Mouse (Mus musculus) MEL (cell line): Measurements from ENCODE around the gene Prdm15. TPM values are rescaled to one million over a fixed set of nuclear protein-coding genes. Genes with fewer than 3 reads are reported as not detected.

Source experiments
- DNase-seq: peaks from one replicate; pipeline ENCODE4 v3.0.0; 2011; ENCODE audit warnings: low read depth, low spot score
- H3K27ac ChIP-seq: 2 replicates; pipeline ENCODE4 v1.5.1; 2012; ENCODE audit warnings: low read depth, mild to moderate bottlenecking, control low read depth, low read length, moderate library complexity; ENCODE audit not compliant: control insufficient read depth
- H3K27me3 ChIP-seq, 2 experiments: fragments of 150-350 bp in 1 of 2; sonication (generic) in 1 of 2; 2 replicates each; pipeline ENCODE4 v1.6.1; 2012; ENCODE audit warnings: low read length in 2 of 2, mild to moderate bottlenecking in 2 of 2, improper control_type of control experiment in 1 of 2, moderate library complexity in 1 of 2; ENCODE audit not compliant: insufficient read depth in 2 of 2, control insufficient read depth in 1 of 2
- H3K36me3 ChIP-seq, 2 experiments: 2 replicates each; pipeline ENCODE4 v1.6.1; 2012 to 2014; ENCODE audit warnings: low read length in 2 of 2, improper control_type of control experiment in 1 of 2, inconsistent platforms in 1 of 2, mild to moderate bottlenecking in 1 of 2; ENCODE audit not compliant: insufficient read depth in 2 of 2, control insufficient read depth in 1 of 2
- H3K4me1 ChIP-seq, 2 experiments: fragments of 150-350 bp in 1 of 2; sonication (generic) in 1 of 2; 2 replicates each; pipeline ENCODE4 v1.6.1; 2012; ENCODE audit warnings: low read length in 2 of 2, improper control_type of control experiment in 1 of 2, mild to moderate bottlenecking in 1 of 2; ENCODE audit not compliant: insufficient read depth in 2 of 2, control insufficient read depth in 1 of 2
- H3K4me3 ChIP-seq, 2 experiments: fragments of 150-350 bp in 1 of 2; sonication (generic) in 1 of 2; 2 replicates each; pipeline ENCODE4 v1.5.1; 2012; ENCODE audit warnings: low read depth in 2 of 2, low read length in 2 of 2, mild to moderate bottlenecking in 2 of 2, moderate library complexity in 2 of 2, control low read depth in 1 of 2, improper control_type of control experiment in 1 of 2; ENCODE audit not compliant: control insufficient read depth in 1 of 2, insufficient read depth in 1 of 2
- H3K79me2 ChIP-seq: 2 replicates; pipeline ENCODE4 v1.6.1; 2012; ENCODE audit warnings: mild to moderate bottlenecking, low read length, moderate library complexity; ENCODE audit not compliant: control insufficient read depth, poor library complexity, insufficient read depth
- H3K9ac ChIP-seq: 2 replicates; pipeline ENCODE4 v1.6.1; 2012; ENCODE audit warnings: low read depth, mild to moderate bottlenecking, control low read depth, low read length, moderate library complexity; ENCODE audit not compliant: control insufficient read depth, poor library complexity, severe bottlenecking
- H3K9me3 ChIP-seq: fragments of 150-350 bp; sonication (generic); replicated peaks from 2 replicates; pipeline ENCODE4 v1.6.1; 2012; ENCODE audit warnings: mild to moderate bottlenecking, low read length, improper control_type of control experiment, moderate library complexity; ENCODE audit not compliant: insufficient read depth
- BHLHE40 ChIP-seq: IDR thresholded peaks from 2 replicates; pipeline ENCODE4 v1.6.1; 2012; ENCODE audit warnings: low read depth, mild to moderate bottlenecking, inconsistent platforms, low read length, improper control_type of control experiment, borderline replicate concordance
- CHD1 ChIP-seq: IDR thresholded peaks from 2 replicates; pipeline ENCODE4 v1.6.1; 2012; ENCODE audit warnings: low read depth, mild to moderate bottlenecking, inconsistent platforms, low read length, improper control_type of control experiment
- CHD2 ChIP-seq: IDR thresholded peaks from 2 replicates; pipeline ENCODE4 v1.6.1; 2011; ENCODE audit warnings: low read length, improper control_type of control experiment
- CTCF ChIP-seq, 3 experiments: IDR thresholded peaks in 2 of 3; conservative IDR thresholded peaks in 1 of 3; 2 replicates each; pipeline ENCODE4 v1.5.1; 2011 to 2012; ENCODE audit warnings: low read length in 3 of 3, low read depth in 2 of 3, mild to moderate bottlenecking in 2 of 3, improper control_type of control experiment in 1 of 3, inconsistent platforms in 1 of 3, mixed read lengths in 1 of 3, moderate library complexity in 1 of 3; ENCODE audit not compliant: control insufficient read depth in 1 of 3, insufficient read depth in 1 of 3, poor library complexity in 1 of 3, severe bottlenecking in 1 of 3
- E2F4 ChIP-seq: IDR thresholded peaks from 2 replicates; pipeline ENCODE4 v1.6.1; 2011; ENCODE audit warnings: low read depth, low read length, improper control_type of control experiment, borderline replicate concordance
- EP300 ChIP-seq, 2 experiments: IDR thresholded peaks; 2 replicates each; pipeline ENCODE4 v1.6.1; 2011; ENCODE audit warnings: improper control_type of control experiment in 2 of 2, low read length in 2 of 2, low read depth in 1 of 2, mild to moderate bottlenecking in 1 of 2
- ETS1 ChIP-seq: IDR thresholded peaks from 2 replicates; pipeline ENCODE4 v1.6.1; 2012; ENCODE audit warnings: low read depth, mild to moderate bottlenecking, inconsistent platforms, low read length, improper control_type of control experiment, moderate library complexity
- GABPA ChIP-seq: IDR thresholded peaks from 2 replicates; pipeline ENCODE4 v1.6.1; 2012; ENCODE audit warnings: low read depth, mild to moderate bottlenecking, inconsistent platforms, low read length, improper control_type of control experiment, moderate library complexity
- GATA1 ChIP-seq: IDR thresholded peaks from 2 replicates; pipeline ENCODE4 v1.6.1; 2011; ENCODE audit warnings: low read depth, low read length, improper control_type of control experiment
- HCFC1 ChIP-seq: IDR thresholded peaks from 2 replicates; pipeline ENCODE4 v1.6.1; 2012; ENCODE audit warnings: low read depth, mild to moderate bottlenecking, inconsistent platforms, low read length, improper control_type of control experiment, moderate library complexity
- JUND ChIP-seq: IDR thresholded peaks from 2 replicates; pipeline ENCODE4 v1.6.1; 2011; ENCODE audit warnings: low read depth, mild to moderate bottlenecking, improper control_type of control experiment, low read length
- KAT2A ChIP-seq: conservative IDR thresholded peaks from 2 replicates; pipeline ENCODE4 v1.6.1; 2012; ENCODE audit warnings: low read depth, low read length, improper control_type of control experiment, inconsistent platforms
- MAFK ChIP-seq: IDR thresholded peaks from 2 replicates; pipeline ENCODE4 v1.6.1; 2011; ENCODE audit warnings: low read depth, mild to moderate bottlenecking, low read length, improper control_type of control experiment, borderline replicate concordance
- MAX ChIP-seq: IDR thresholded peaks from 2 replicates; pipeline ENCODE4 v1.6.1; 2011; ENCODE audit warnings: low read length, improper control_type of control experiment
- MAZ ChIP-seq: IDR thresholded peaks from 2 replicates; pipeline ENCODE4 v1.6.1; 2012; ENCODE audit warnings: low read depth, mild to moderate bottlenecking, inconsistent platforms, low read length, improper control_type of control experiment
- MXI1 ChIP-seq: IDR thresholded peaks from 2 replicates; pipeline ENCODE4 v1.6.1; 2011; ENCODE audit warnings: mild to moderate bottlenecking, low read depth, low read length, improper control_type of control experiment
- MYB ChIP-seq: IDR thresholded peaks from 2 replicates; pipeline ENCODE4 v1.6.1; 2011; ENCODE audit warnings: mild to moderate bottlenecking, low read depth, low read length, improper control_type of control experiment
- MYC ChIP-seq: IDR thresholded peaks from 2 replicates; pipeline ENCODE4 v1.6.1; 2011; ENCODE audit warnings: low read depth, mild to moderate bottlenecking, low read length, improper control_type of control experiment, moderate library complexity
- NELFE ChIP-seq: IDR thresholded peaks from 2 replicates; pipeline ENCODE4 v1.6.1; 2011; ENCODE audit warnings: low read depth, low read length, improper control_type of control experiment
- NRF1 ChIP-seq: IDR thresholded peaks from 2 replicates; pipeline ENCODE4 v1.6.1; 2014; ENCODE audit warnings: low read depth, mild to moderate bottlenecking, inconsistent platforms, low read length, improper control_type of control experiment, moderate library complexity; ENCODE audit not compliant: poor library complexity, insufficient read depth, severe bottlenecking
- POLR2A ChIP-seq, 2 experiments: IDR thresholded peaks; 2 replicates each; pipeline ENCODE4 v1.6.1; 2011 to 2012; ENCODE audit warnings: low read length in 2 of 2, mild to moderate bottlenecking in 2 of 2, control low read depth in 1 of 2, improper control_type of control experiment in 1 of 2, low read depth in 1 of 2, moderate library complexity in 1 of 2; ENCODE audit not compliant: control insufficient read depth in 1 of 2, insufficient read depth in 1 of 2, poor library complexity in 1 of 2
- POLR2AphosphoS2 ChIP-seq: IDR thresholded peaks from 2 replicates; pipeline ENCODE4 v1.6.1; 2011; ENCODE audit warnings: low read length, improper control_type of control experiment
- POLR2AphosphoS5 ChIP-seq: IDR thresholded peaks from 2 replicates; pipeline ENCODE4 v1.6.1; 2012; ENCODE audit warnings: low read depth, borderline replicate concordance, mild to moderate bottlenecking, inconsistent platforms, low read length, moderate library complexity, mixed read lengths
- RAD21 ChIP-seq: IDR thresholded peaks from 2 replicates; pipeline ENCODE4 v1.6.1; 2011; ENCODE audit warnings: mild to moderate bottlenecking, low read depth, low read length, improper control_type of control experiment
- RCOR1 ChIP-seq: IDR thresholded peaks from 2 replicates; pipeline ENCODE4 v1.6.1; 2012; ENCODE audit warnings: low read depth, mild to moderate bottlenecking, inconsistent platforms, low read length, improper control_type of control experiment
- SIN3A ChIP-seq: IDR thresholded peaks from 2 replicates; pipeline ENCODE4 v1.6.1; 2012; ENCODE audit warnings: low read length, improper control_type of control experiment, inconsistent platforms
- SMC3 ChIP-seq: IDR thresholded peaks from 2 replicates; pipeline ENCODE4 v1.6.1; 2011; ENCODE audit warnings: low read depth, low read length, improper control_type of control experiment
- TAL1 ChIP-seq: IDR thresholded peaks from 2 replicates; pipeline ENCODE4 v1.6.1; 2012; ENCODE audit warnings: mild to moderate bottlenecking, inconsistent platforms, low read length, moderate library complexity, mixed read lengths
- TBP ChIP-seq: IDR thresholded peaks from 2 replicates; pipeline ENCODE4 v1.8.0; 2011; ENCODE audit warnings: low read depth, low read length, improper control_type of control experiment
- TCF12 ChIP-seq: IDR thresholded peaks from 2 replicates; pipeline ENCODE4 v1.6.1; 2014; ENCODE audit warnings: low read depth, mild to moderate bottlenecking, inconsistent platforms, low read length, improper control_type of control experiment, moderate library complexity
- UBTF ChIP-seq: IDR thresholded peaks from 2 replicates; pipeline ENCODE4 v1.6.1; 2012; ENCODE audit warnings: low read depth, mild to moderate bottlenecking, inconsistent platforms, low read length, improper control_type of control experiment, moderate library complexity, borderline replicate concordance; ENCODE audit not compliant: insufficient read depth
- USF1 ChIP-seq: IDR thresholded peaks from 2 replicates; pipeline ENCODE4 v1.6.1; 2014; ENCODE audit warnings: low read depth, mild to moderate bottlenecking, inconsistent platforms, low read length, improper control_type of control experiment, moderate library complexity
- USF2 ChIP-seq, 2 experiments: IDR thresholded peaks; 2 replicates each; pipeline ENCODE4 v1.6.1; 2011 to 2012; ENCODE audit warnings: improper control_type of control experiment in 2 of 2, low read length in 2 of 2, borderline replicate concordance in 1 of 2, inconsistent platforms in 1 of 2, low read depth in 1 of 2, mild to moderate bottlenecking in 1 of 2; ENCODE audit not compliant: insufficient read depth in 1 of 2
- ZC3H11A ChIP-seq: IDR thresholded peaks from 2 replicates; pipeline ENCODE4 v1.6.1; 2012; ENCODE audit warnings: low read depth, mild to moderate bottlenecking, inconsistent platforms, low read length, improper control_type of control experiment
- ZKSCAN1 ChIP-seq: IDR thresholded peaks from 2 replicates; pipeline ENCODE4 v1.6.1; 2012; ENCODE audit warnings: low read depth, mild to moderate bottlenecking, inconsistent platforms, low read length, improper control_type of control experiment, moderate library complexity
- ZMIZ1 ChIP-seq: IDR thresholded peaks from 2 replicates; pipeline ENCODE4 v1.6.1; 2012; ENCODE audit warnings: low read depth, mild to moderate bottlenecking, inconsistent platforms, low read length, improper control_type of control experiment, moderate library complexity
- ZNF384 ChIP-seq: IDR thresholded peaks from 2 replicates; pipeline ENCODE4 v1.6.1; 2012; ENCODE audit warnings: low read depth, mild to moderate bottlenecking, inconsistent platforms, low read length, improper control_type of control experiment
- polyA plus RNA-seq, 2 experiments: library from polyadenylated mRNA; stranded (reverse) in 1 of 2; unstranded in 1 of 2; fragments of >175 nt in 1 of 2; fragments of >200 nt in 1 of 2; gene quantifications; 2 replicates each; pipeline versions ENCODE4 v1.2.1 to v1.2.4; 2012; ENCODE audit warnings: low replicate concordance in 2 of 2, low read depth in 1 of 2; ENCODE audit not compliant: insufficient read length in 2 of 2, insufficient read depth in 1 of 2, missing spikeins in 1 of 2
- total RNA-seq: library from RNA; depleted of rRNA; stranded (reverse); fragments of 300-350 nt; gene quantifications from 2 replicates; pipeline ENCODE4 v1.2.3, GENCODE M21; 2012

The Prdm15 gene
- total and polyA plus RNA-seq, 3 experiments = 10.7 to 12.0 TPM; not detected in 1

GRCm38 (mm10) chr16:97851061-97851740, 449 bp downstream of the Prdm15 start:
- peak overlapping the region; percentile 82 for H3K27ac ChIP-seq
- DNase-seq = peak; percentile 82
- peak overlapping the region; percentile 91 for H3K9ac ChIP-seq
- H3K36me3 ChIP-seq = peaks cover 0 to 22% of the 10 kb centered on the region in 2 experiments; a peak in 2 of 4 replicates
- peak overlapping the region; percentile 83 to 100 for H3K4me3 ChIP-seq
- no peaks in the 10 kb centered on the region for H3K27me3 ChIP-seq
- peaks cover 8 to 24% of the 10 kb centered on the region in 2 experiments for H3K4me1 ChIP-seq
- H3K9me3 ChIP-seq = no peaks in the 10 kb centered on the region
- peaks cover 38% of the 10 kb centered on the region for H3K79me2 ChIP-seq
- TF ChIP-seq NRF1 (no peak), NELFE (no peak; the same call in 1 of the 2 replicates), KAT2A (no peak), TBP (no peak), ZKSCAN1 (no peak), ZNF384 (no peak), MXI1 (peak; percentile 38; the same call in 1 of the 2 replicates), CHD2 (no peak), EP300 (IDR thresholded peaks at IDR 0.05; ENCODE audit: low read depth in 1 of 2, low read length in 2 of 2) (no peak), SMC3 (no peak), BHLHE40 (no peak), POLR2A (IDR thresholded peaks at IDR 0.05; ENCODE audit: control insufficient read depth in 1 of 2, insufficient read depth in 1 of 2, low read depth in 1 of 2, low read length in 2 of 2, poor library complexity in 1 of 2) (peak in 1 of 2 experiments; percentile 54; a peak in 1 of 4 replicates), RAD21 (no peak), E2F4 (no peak), MYC (no peak), CTCF (IDR thresholded peaks at IDR 0.05 in 2 of 3, conservative IDR thresholded peaks at IDR 0.05 in 1 of 3; ENCODE audit: control insufficient read depth in 1 of 3, insufficient read depth in 1 of 3, low read depth in 2 of 3, low read length in 3 of 3, poor library complexity in 1 of 3, severe bottlenecking in 1 of 3) (no peak), MAX (no peak; the same call in 1 of the 2 replicates), TCF12 (peak; percentile 37; the same call in 1 of the 2 replicates), USF2 (IDR thresholded peaks at IDR 0.05; ENCODE audit: borderline replicate concordance in 1 of 2, insufficient read depth in 1 of 2, low read depth in 1 of 2, low read length in 2 of 2) (no peak), JUND (no peak), HCFC1 (no peak), POLR2AphosphoS2 (peak; percentile 36; the same call in 1 of the 2 replicates), POLR2AphosphoS5 (no peak), GABPA (no peak), MAFK (no peak), GATA1 (no peak), USF1 (no peak), ZC3H11A (no peak), RCOR1 (no peak), ZMIZ1 (peak; percentile 42; the same call in 1 of the 2 replicates), TAL1 (no peak), MYB (no peak), CHD1 (no peak), MAZ (0 out of 2 replicates have a peak, but pooled peaks have one; percentile 7), UBTF (peak; percentile 97; the same call in 1 of the 2 replicates), ETS1 (no peak), SIN3A (peak; percentile 76; the same call in 1 of the 2 replicates)
